25 mouse cellular contexts compared by ENCODE assay signal in the genomic region with DNA sequence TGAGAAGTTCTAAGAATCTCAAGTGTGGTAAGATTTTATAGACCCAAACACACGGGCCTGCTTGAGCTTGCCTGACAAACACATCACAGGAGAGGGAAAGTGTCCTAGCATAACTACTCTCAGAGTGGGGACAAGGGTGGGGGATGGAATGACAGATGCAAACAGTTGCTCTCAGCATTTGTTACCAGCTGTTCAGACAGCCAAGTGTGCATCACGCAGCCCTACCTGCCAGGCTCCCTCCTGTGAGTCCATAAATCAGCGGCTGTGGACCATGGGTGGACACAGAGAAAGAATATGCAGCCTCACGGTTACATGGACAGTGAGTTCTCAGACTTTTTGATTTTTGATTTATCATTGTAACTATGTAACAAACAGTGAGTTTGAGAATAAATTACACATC. TPM values are rescaled to one million over a fixed set of nuclear protein-coding genes. Genes with fewer than 3 reads are reported as not detected.
DNase-seq lines count a peak whose midpoint lies in the region; ATAC-seq and TF ChIP-seq lines count a peak whose summit lies in the region.
"Had no signal": no experiment of that assay in that cellular context is flagged by ENCODE, and none has a peak within 500 bp of the region (broad histone marks: within the 10 kb centered on the region; RNA-seq: fewer than 3 reads in every experiment).

No protein-coding gene starts in this region.

- H3K4me3 ChIP-seq in intestine, postnatal 0 days (ENCODE audit: low read depth, low read length), result no peak overlapping the region
- no peak overlapping the region for H3K4me3 ChIP-seq in intestine, embryonic 15.5 days (replicated peaks)
- H3K4me3 ChIP-seq in G1E (ENCODE audit: low read depth, low read length) (no peak overlapping the region; the same call in 1 of the 2 replicates), MEL (ENCODE audit: control insufficient read depth in 1 of 2, insufficient read depth in 1 of 2, low read depth in 2 of 2, low read length in 2 of 2) (peak overlapping the region in 1 of 2 experiments; percentile 12; a peak in 1 of 4 replicates)
- no peak overlapping the region for H3K4me3 ChIP-seq in olfactory bulb, adult 2 months (ENCODE audit: insufficient read depth, low read depth, low read length)
- no peak overlapping the region for H3K4me3 ChIP-seq in midbrain, embryonic 13.5 days (replicated peaks)
- no peak overlapping the region for H3K4me3 ChIP-seq in forebrain, embryonic 11.5 days (ENCODE audit: low read depth, low read length)
- H3K4me3 ChIP-seq: embryonic facial prominence, embryonic 12.5 days; forebrain, embryonic 15.5 days; left cerebral cortex, adult 2 months; liver, embryonic 12.5 days; midbrain, embryonic 10.5 days had no signal

- H3K9me3 ChIP-seq in intestine, postnatal 0 days (ENCODE audit: control insufficient read depth), result no peaks in the 10 kb centered on the region
- H3K9me3 ChIP-seq in intestine, embryonic 15.5 days, result no peaks in the 10 kb centered on the region
- H3K9me3 ChIP-seq in G1E (replicated peaks) (no peaks in the 10 kb centered on the region), MEL (replicated peaks; ENCODE audit: insufficient read depth, low read length) (no peaks in the 10 kb centered on the region)
- no peaks in the 10 kb centered on the region for H3K9me3 ChIP-seq in midbrain, embryonic 13.5 days
- H3K9me3 ChIP-seq in forebrain, embryonic 11.5 days (ENCODE audit: control insufficient read depth, low read length), result no peaks in the 10 kb centered on the region
- H3K9me3 ChIP-seq: embryonic facial prominence, embryonic 12.5 days; forebrain, embryonic 15.5 days; liver, embryonic 12.5 days; midbrain, embryonic 10.5 days had no signal

- TF ChIP-seq RAD21 in MEL (IDR thresholded peaks at IDR 0.05; ENCODE audit: low read depth, low read length), result no peak

- H3K27ac ChIP-seq in intestine, postnatal 0 days (ENCODE audit: low read depth, low read length), result peak overlapping the region; percentile 85
- no peak overlapping the region for H3K27ac ChIP-seq in intestine, embryonic 15.5 days
- peak overlapping the region; percentile 20; the same call in 1 of the 2 replicates for H3K27ac ChIP-seq in MEL (ENCODE audit: control insufficient read depth, low read depth, low read length)
- peak overlapping the region; percentile 82 for H3K27ac ChIP-seq in olfactory bulb, adult 2 months (ENCODE audit: insufficient read depth, low read depth, low read length)
- H3K27ac ChIP-seq in midbrain, embryonic 13.5 days, result no peak overlapping the region
- H3K27ac ChIP-seq in forebrain, embryonic 11.5 days (ENCODE audit: low read depth, low read length), result no peak overlapping the region
- H3K27ac ChIP-seq: embryonic facial prominence, embryonic 12.5 days; forebrain, embryonic 15.5 days; hindbrain, postnatal 0 days; left cerebral cortex, adult 2 months; liver, embryonic 12.5 days; midbrain, embryonic 10.5 days had no signal

- ATAC-seq in intestine, postnatal 0 days, result no peak
- ATAC-seq in intestine, embryonic 15.5 days, result no peak
- no peak for ATAC-seq in G1E (ENCODE audit: extremely low read depth, insufficient number of reproducible peaks, low FRiP score, poor library complexity, severe bottlenecking)
- ATAC-seq in midbrain, embryonic 13.5 days, result no peak
- ATAC-seq in forebrain, embryonic 11.5 days (replicated peaks; ENCODE audit: low FRiP score), result no peak
- ATAC-seq: forebrain, embryonic 15.5 days; hindbrain, postnatal 0 days had no signal

- H3K79me2 ChIP-seq in MEL (ENCODE audit: control insufficient read depth, insufficient read depth, low read length, poor library complexity), result 0 out of 2 replicates have a peak, but pooled peaks cover 2% of the 10 kb centered on the region

- H3K36me3 ChIP-seq in intestine, postnatal 0 days (ENCODE audit: control insufficient read depth, insufficient read depth), result peaks cover 38% of the 10 kb centered on the region
- H3K36me3 ChIP-seq in intestine, embryonic 15.5 days, result peaks cover 24% of the 10 kb centered on the region
- H3K36me3 ChIP-seq in G1E (replicated peaks), result peaks cover 87% of the 10 kb centered on the region
- peaks cover 6 to 20% of the 10 kb centered on the region in 2 experiments for H3K36me3 ChIP-seq in MEL (ENCODE audit: control insufficient read depth in 1 of 2, insufficient read depth in 2 of 2, low read length in 2 of 2)
- H3K36me3 ChIP-seq in midbrain, embryonic 13.5 days, result peaks cover 42% of the 10 kb centered on the region
- peaks cover 3% of the 10 kb centered on the region; the same call in 1 of the 2 replicates for H3K36me3 ChIP-seq in forebrain, embryonic 11.5 days (ENCODE audit: control insufficient read depth, insufficient read depth, low read length)

- H3K27me3 ChIP-seq in intestine, postnatal 0 days (replicated peaks; ENCODE audit: control insufficient read depth, insufficient read depth, low read length), result no peaks in the 10 kb centered on the region
- no peaks in the 10 kb centered on the region for H3K27me3 ChIP-seq in intestine, embryonic 15.5 days (replicated peaks)
- H3K27me3 ChIP-seq in G1E (ENCODE audit: insufficient read depth, low read length) (no peaks in the 10 kb centered on the region), MEL (ENCODE audit: control insufficient read depth in 1 of 2, insufficient read depth in 2 of 2, low read length in 2 of 2) (no peaks in the 10 kb centered on the region)
- H3K27me3 ChIP-seq in midbrain, embryonic 13.5 days, result no peaks in the 10 kb centered on the region
- H3K27me3 ChIP-seq in forebrain, embryonic 11.5 days (ENCODE audit: control insufficient read depth, insufficient read depth, low read length), result no peaks in the 10 kb centered on the region
- H3K27me3 ChIP-seq: embryonic facial prominence, embryonic 12.5 days; forebrain, embryonic 15.5 days; liver, embryonic 12.5 days had no signal

- 66% methylated on average over 4 of the region's 4 CpGs for WGBS in intestine, postnatal 0 days
- 75% methylated on average over 4 of the region's 4 CpGs for WGBS in intestine, embryonic 15.5 days
- WGBS in olfactory bulb, adult 2 months, result 75% methylated on average over 4 of the region's 4 CpGs
- 92% methylated on average over 4 of the region's 4 CpGs for WGBS in midbrain, embryonic 13.5 days
- 90% methylated on average over 4 of the region's 4 CpGs for WGBS in forebrain, embryonic 11.5 days

- 0 out of 2 replicates have a peak, but pooled peaks cover 4% of the 10 kb centered on the region for H3K4me1 ChIP-seq in intestine, postnatal 0 days (replicated peaks; ENCODE audit: control insufficient read depth, insufficient read depth, low read length)
- peaks cover 18% of the 10 kb centered on the region for H3K4me1 ChIP-seq in intestine, embryonic 15.5 days (replicated peaks)
- H3K4me1 ChIP-seq in G1E (ENCODE audit: insufficient read depth, low read depth, low read length) (peaks cover 57% of the 10 kb centered on the region), MEL (ENCODE audit: control insufficient read depth in 1 of 2, insufficient read depth in 2 of 2, low read length in 2 of 2) (peaks cover 17 to 25% of the 10 kb centered on the region in 2 experiments)
- peaks cover 44% of the 10 kb centered on the region for H3K4me1 ChIP-seq in olfactory bulb, adult 2 months (ENCODE audit: control insufficient read depth, insufficient read depth, low read length)
- H3K4me1 ChIP-seq in midbrain, embryonic 13.5 days (replicated peaks), result 0 out of 2 replicates have a peak, but pooled peaks cover 13% of the 10 kb centered on the region
- H3K4me1 ChIP-seq in forebrain, embryonic 11.5 days (replicated peaks; ENCODE audit: control insufficient read depth, insufficient read depth, low read length), result no peaks in the 10 kb centered on the region
- H3K4me1 ChIP-seq: midbrain, embryonic 10.5 days had no signal

- no peak for TF ChIP-seq EP300 in MEL (IDR thresholded peaks at IDR 0.05; ENCODE audit: low read depth in 1 of 2, low read length in 2 of 2)

- no peak overlapping the region for H3K4me2 ChIP-seq in intestine, postnatal 0 days (replicated peaks; ENCODE audit: low read depth)
- no peak overlapping the region for H3K4me2 ChIP-seq in intestine, embryonic 15.5 days (replicated peaks)
- H3K4me2 ChIP-seq in midbrain, embryonic 13.5 days (replicated peaks), result no peak overlapping the region
- H3K4me2 ChIP-seq in forebrain, embryonic 11.5 days (ENCODE audit: low read depth, low read length, severe bottlenecking), result no peak overlapping the region
- H3K4me2 ChIP-seq: embryonic facial prominence, embryonic 12.5 days; forebrain, embryonic 15.5 days had no signal

- H3K9ac ChIP-seq in intestine, postnatal 0 days (ENCODE audit: low read depth, low read length), result no peak overlapping the region
- no peak overlapping the region for H3K9ac ChIP-seq in intestine, embryonic 15.5 days
- H3K9ac ChIP-seq in MEL (ENCODE audit: control insufficient read depth, low read depth, low read length, poor library complexity, severe bottlenecking), result peak overlapping the region; percentile 2; the same call in 1 of the 2 replicates
- no peak overlapping the region for H3K9ac ChIP-seq in midbrain, embryonic 13.5 days (replicated peaks)
- no peak overlapping the region for H3K9ac ChIP-seq in forebrain, embryonic 11.5 days (ENCODE audit: low read length)
- H3K9ac ChIP-seq: embryonic facial prominence, embryonic 12.5 days; forebrain, embryonic 15.5 days had no signal

- TF ChIP-seq POLR2A in MEL (IDR thresholded peaks at IDR 0.05; ENCODE audit: control insufficient read depth in 1 of 2, insufficient read depth in 1 of 2, low read depth in 1 of 2, low read length in 2 of 2, poor library complexity in 1 of 2), result no peak
- no peak for TF ChIP-seq POLR2A in olfactory bulb, adult 2 months (IDR thresholded peaks at IDR 0.05; ENCODE audit: insufficient read depth, low read depth, low read length)

- peak; percentile 14 for DNase-seq in G1E (ENCODE audit: low spot score)
- no peak for DNase-seq in MEL (ENCODE audit: low read depth, low spot score)
- no peak for DNase-seq in forebrain, embryonic 11.5 days (ENCODE audit: low spot score)
- DNase-seq: adrenal gland, postnatal 10 days; cerebellum, adult 18-20 months; cerebellum, postnatal 14 days; gastrocnemius, postnatal 14 days; kidney, adult 11 months; kidney, postnatal 25 days; left cerebral cortex, postnatal 4 days; lung, adult 18-20 months; lung, postnatal 10 days; right cerebral cortex, postnatal 4 days; thymus, adult 2 months; thymus, postnatal 4 days had no signal

- no peak for TF ChIP-seq CTCF in intestine, postnatal 0 days (IDR thresholded peaks at IDR 0.05; ENCODE audit: low read depth)
- TF ChIP-seq CTCF in G1E (IDR thresholded peaks at IDR 0.05; ENCODE audit: low read depth, low read length), result no peak
- no peak for TF ChIP-seq CTCF in MEL (IDR thresholded peaks at IDR 0.05 in 2 of 3, conservative IDR thresholded peaks at IDR 0.05 in 1 of 3; ENCODE audit: control insufficient read depth in 1 of 3, insufficient read depth in 1 of 3, low read depth in 2 of 3, low read length in 3 of 3, poor library complexity in 1 of 3, severe bottlenecking in 1 of 3)
- no peak for TF ChIP-seq CTCF in olfactory bulb, adult 2 months (IDR thresholded peaks at IDR 0.05; ENCODE audit: insufficient read depth, low read depth, low read length)

RNA-seq across cellular contexts. Expression of gene Itm2b, which starts 15.5 kb away (rescaled TPM):
- polyA plus RNA-seq in intestine, postnatal 0 days (2015; fragmentation: Nextera tagmentation; extraction: Ambion mirVana), result 1,587 and 1,596 TPM in 2 replicates
- 668 and 678 TPM in 2 replicates for polyA plus RNA-seq in intestine, embryonic 15.5 days (2015; fragmentation: Nextera tagmentation; extraction: Ambion mirVana)
- total RNA-seq in G1E (2014; fragmentation: Nextera tagmentation), result 474 and 507 TPM in 2 replicates
- 523 and 553 TPM in 2 replicates for total RNA-seq in G1E (2017)
- 104 and 121 TPM in 2 replicates for polyA plus RNA-seq in G1E (2012)
- 54.0 and 56.3 TPM in 2 replicates for total RNA-seq in MEL (2012; rRNA removed)
- polyA plus RNA-seq in MEL (2012; ENCODE audit: insufficient read depth in 1 of 2, insufficient read length in 2 of 2, low read depth in 1 of 2, low replicate concordance in 2 of 2, missing spikeins in 1 of 2), result 100 to 1,000 TPM; 101 to 312 TPM
- polyA plus RNA-seq in olfactory bulb, adult 2 months (2012; ENCODE audit: insufficient read depth, insufficient read length, low replicate concordance, missing spikeins), result 469 and 510 TPM in 2 replicates
- polyA plus RNA-seq in midbrain, embryonic 13.5 days (2015; fragmentation: Nextera tagmentation; extraction: Ambion mirVana), result 442 and 449 TPM in 2 replicates
- 270 and 292 TPM in 2 replicates for polyA plus RNA-seq in forebrain, embryonic 11.5 days (2014; fragmentation: Nextera tagmentation; extraction: Ambion mirVana)

RNA-seq across cellular contexts. Expression of gene Rb1, which starts 44.0 kb away (rescaled TPM):
- 14.1 and 15.1 TPM in 2 replicates for polyA plus RNA-seq in intestine, postnatal 0 days (2015; fragmentation: Nextera tagmentation; extraction: Ambion mirVana)
- 18.4 and 24.8 TPM in 2 replicates for polyA plus RNA-seq in intestine, embryonic 15.5 days (2015; fragmentation: Nextera tagmentation; extraction: Ambion mirVana)
- total RNA-seq in G1E (2014; fragmentation: Nextera tagmentation), result 390 and 393 TPM in 2 replicates
- total RNA-seq in G1E (2017), result 57.4 and 64.9 TPM in 2 replicates
- polyA plus RNA-seq in G1E (2012), result 10.1 and 11.6 TPM in 2 replicates
- total RNA-seq in MEL (2012; rRNA removed), result 6.3 and 7.8 TPM in 2 replicates
- 10 to 100 TPM in 1 of 2 experiments, not detected in 1; 13.2 TPM for polyA plus RNA-seq in MEL (2012; ENCODE audit: insufficient read depth in 1 of 2, insufficient read length in 2 of 2, low read depth in 1 of 2, low replicate concordance in 2 of 2, missing spikeins in 1 of 2)
- 65.2 TPM in 1 of 2 replicates, not detected in the other for polyA plus RNA-seq in olfactory bulb, adult 2 months (2012; ENCODE audit: insufficient read depth, insufficient read length, low replicate concordance, missing spikeins)
- polyA plus RNA-seq in midbrain, embryonic 13.5 days (2015; fragmentation: Nextera tagmentation; extraction: Ambion mirVana), result 21.2 and 22.3 TPM in 2 replicates
- polyA plus RNA-seq in forebrain, embryonic 11.5 days (2014; fragmentation: Nextera tagmentation; extraction: Ambion mirVana), result 37.3 and 37.4 TPM in 2 replicates

Comparison
In these comparisons a context has a peak if more than half of its experiments do, and no peak if none do; other contexts are left out.
1. H3K27ac ChIP-seq: peak in intestine, postnatal 0 days (single experiment), MEL (single experiment) and olfactory bulb, adult 2 months (single experiment); none in intestine, embryonic 15.5 days (single experiment), midbrain, embryonic 13.5 days (single experiment) and forebrain, embryonic 11.5 days (single experiment).